Mouse (Mus musculus) MEL (cell line): ENCODE data around the gene Dpm2. TPM values are rescaled to one million over a fixed set of nuclear protein-coding genes. Genes with fewer than 3 reads are reported as not detected.

Experiments
- DNase-seq: peaks from one replicate; pipeline ENCODE4 v3.0.0; 2011; ENCODE audit warnings: low read depth, low spot score
- H3K27ac ChIP-seq: 2 replicates; pipeline ENCODE4 v1.5.1; 2012; ENCODE audit warnings: low read depth, mild to moderate bottlenecking, control low read depth, low read length, moderate library complexity; ENCODE audit not compliant: control insufficient read depth
- H3K27me3 ChIP-seq, 2 experiments: fragments of 150-350 bp in 1 of 2; sonication (generic) in 1 of 2; 2 replicates each; pipeline ENCODE4 v1.6.1; 2012; ENCODE audit warnings: low read length in 2 of 2, mild to moderate bottlenecking in 2 of 2, improper control_type of control experiment in 1 of 2, moderate library complexity in 1 of 2; ENCODE audit not compliant: insufficient read depth in 2 of 2, control insufficient read depth in 1 of 2
- H3K36me3 ChIP-seq, 2 experiments: 2 replicates each; pipeline ENCODE4 v1.6.1; 2012 to 2014; ENCODE audit warnings: low read length in 2 of 2, improper control_type of control experiment in 1 of 2, inconsistent platforms in 1 of 2, mild to moderate bottlenecking in 1 of 2; ENCODE audit not compliant: insufficient read depth in 2 of 2, control insufficient read depth in 1 of 2
- H3K4me1 ChIP-seq, 2 experiments: fragments of 150-350 bp in 1 of 2; sonication (generic) in 1 of 2; 2 replicates each; pipeline ENCODE4 v1.6.1; 2012; ENCODE audit warnings: low read length in 2 of 2, improper control_type of control experiment in 1 of 2, mild to moderate bottlenecking in 1 of 2; ENCODE audit not compliant: insufficient read depth in 2 of 2, control insufficient read depth in 1 of 2
- H3K4me3 ChIP-seq, 2 experiments: fragments of 150-350 bp in 1 of 2; sonication (generic) in 1 of 2; 2 replicates each; pipeline ENCODE4 v1.5.1; 2012; ENCODE audit warnings: low read depth in 2 of 2, low read length in 2 of 2, mild to moderate bottlenecking in 2 of 2, moderate library complexity in 2 of 2, control low read depth in 1 of 2, improper control_type of control experiment in 1 of 2; ENCODE audit not compliant: control insufficient read depth in 1 of 2, insufficient read depth in 1 of 2
- H3K79me2 ChIP-seq: 2 replicates; pipeline ENCODE4 v1.6.1; 2012; ENCODE audit warnings: mild to moderate bottlenecking, low read length, moderate library complexity; ENCODE audit not compliant: control insufficient read depth, poor library complexity, insufficient read depth
- H3K9ac ChIP-seq: 2 replicates; pipeline ENCODE4 v1.6.1; 2012; ENCODE audit warnings: low read depth, mild to moderate bottlenecking, control low read depth, low read length, moderate library complexity; ENCODE audit not compliant: control insufficient read depth, poor library complexity, severe bottlenecking
- H3K9me3 ChIP-seq: fragments of 150-350 bp; sonication (generic); replicated peaks from 2 replicates; pipeline ENCODE4 v1.6.1; 2012; ENCODE audit warnings: mild to moderate bottlenecking, low read length, improper control_type of control experiment, moderate library complexity; ENCODE audit not compliant: insufficient read depth
- BHLHE40 ChIP-seq: IDR thresholded peaks from 2 replicates; pipeline ENCODE4 v1.6.1; 2012; ENCODE audit warnings: low read depth, mild to moderate bottlenecking, inconsistent platforms, low read length, improper control_type of control experiment, borderline replicate concordance
- CTCF ChIP-seq, 3 experiments: IDR thresholded peaks in 2 of 3; conservative IDR thresholded peaks in 1 of 3; 2 replicates each; pipeline ENCODE4 v1.5.1; 2011 to 2012; ENCODE audit warnings: low read length in 3 of 3, low read depth in 2 of 3, mild to moderate bottlenecking in 2 of 3, improper control_type of control experiment in 1 of 3, inconsistent platforms in 1 of 3, mixed read lengths in 1 of 3, moderate library complexity in 1 of 3; ENCODE audit not compliant: control insufficient read depth in 1 of 3, insufficient read depth in 1 of 3, poor library complexity in 1 of 3, severe bottlenecking in 1 of 3
- E2F4 ChIP-seq: IDR thresholded peaks from 2 replicates; pipeline ENCODE4 v1.6.1; 2011; ENCODE audit warnings: low read depth, low read length, improper control_type of control experiment, borderline replicate concordance
- GABPA ChIP-seq: IDR thresholded peaks from 2 replicates; pipeline ENCODE4 v1.6.1; 2012; ENCODE audit warnings: low read depth, mild to moderate bottlenecking, inconsistent platforms, low read length, improper control_type of control experiment, moderate library complexity
- JUND ChIP-seq: IDR thresholded peaks from 2 replicates; pipeline ENCODE4 v1.6.1; 2011; ENCODE audit warnings: low read depth, mild to moderate bottlenecking, improper control_type of control experiment, low read length
- MAFK ChIP-seq: IDR thresholded peaks from 2 replicates; pipeline ENCODE4 v1.6.1; 2011; ENCODE audit warnings: low read depth, mild to moderate bottlenecking, low read length, improper control_type of control experiment, borderline replicate concordance
- MAX ChIP-seq: IDR thresholded peaks from 2 replicates; pipeline ENCODE4 v1.6.1; 2011; ENCODE audit warnings: low read length, improper control_type of control experiment
- MAZ ChIP-seq: IDR thresholded peaks from 2 replicates; pipeline ENCODE4 v1.6.1; 2012; ENCODE audit warnings: low read depth, mild to moderate bottlenecking, inconsistent platforms, low read length, improper control_type of control experiment
- MEF2A ChIP-seq: IDR thresholded peaks from 2 replicates; pipeline ENCODE4 v1.6.1; 2014; ENCODE audit warnings: low read depth, mild to moderate bottlenecking, inconsistent platforms, low read length, improper control_type of control experiment; ENCODE audit not compliant: poor library complexity, insufficient replicate concordance, severe bottlenecking; ENCODE audit errors: extremely low read depth
- MYB ChIP-seq: IDR thresholded peaks from 2 replicates; pipeline ENCODE4 v1.6.1; 2011; ENCODE audit warnings: mild to moderate bottlenecking, low read depth, low read length, improper control_type of control experiment
- NELFE ChIP-seq: IDR thresholded peaks from 2 replicates; pipeline ENCODE4 v1.6.1; 2011; ENCODE audit warnings: low read depth, low read length, improper control_type of control experiment
- POLR2AphosphoS5 ChIP-seq: IDR thresholded peaks from 2 replicates; pipeline ENCODE4 v1.6.1; 2012; ENCODE audit warnings: low read depth, borderline replicate concordance, mild to moderate bottlenecking, inconsistent platforms, low read length, moderate library complexity, mixed read lengths
- RAD21 ChIP-seq: IDR thresholded peaks from 2 replicates; pipeline ENCODE4 v1.6.1; 2011; ENCODE audit warnings: mild to moderate bottlenecking, low read depth, low read length, improper control_type of control experiment
- RCOR1 ChIP-seq: IDR thresholded peaks from 2 replicates; pipeline ENCODE4 v1.6.1; 2012; ENCODE audit warnings: low read depth, mild to moderate bottlenecking, inconsistent platforms, low read length, improper control_type of control experiment
- SIN3A ChIP-seq: IDR thresholded peaks from 2 replicates; pipeline ENCODE4 v1.6.1; 2012; ENCODE audit warnings: low read length, improper control_type of control experiment, inconsistent platforms
- SMC3 ChIP-seq: IDR thresholded peaks from 2 replicates; pipeline ENCODE4 v1.6.1; 2011; ENCODE audit warnings: low read depth, low read length, improper control_type of control experiment
- TAL1 ChIP-seq: IDR thresholded peaks from 2 replicates; pipeline ENCODE4 v1.6.1; 2012; ENCODE audit warnings: mild to moderate bottlenecking, inconsistent platforms, low read length, moderate library complexity, mixed read lengths
- TBP ChIP-seq: IDR thresholded peaks from 2 replicates; pipeline ENCODE4 v1.8.0; 2011; ENCODE audit warnings: low read depth, low read length, improper control_type of control experiment
- TCF12 ChIP-seq: IDR thresholded peaks from 2 replicates; pipeline ENCODE4 v1.6.1; 2014; ENCODE audit warnings: low read depth, mild to moderate bottlenecking, inconsistent platforms, low read length, improper control_type of control experiment, moderate library complexity
- UBTF ChIP-seq: IDR thresholded peaks from 2 replicates; pipeline ENCODE4 v1.6.1; 2012; ENCODE audit warnings: low read depth, mild to moderate bottlenecking, inconsistent platforms, low read length, improper control_type of control experiment, moderate library complexity, borderline replicate concordance; ENCODE audit not compliant: insufficient read depth
- USF2 ChIP-seq, 2 experiments: IDR thresholded peaks; 2 replicates each; pipeline ENCODE4 v1.6.1; 2011 to 2012; ENCODE audit warnings: improper control_type of control experiment in 2 of 2, low read length in 2 of 2, borderline replicate concordance in 1 of 2, inconsistent platforms in 1 of 2, low read depth in 1 of 2, mild to moderate bottlenecking in 1 of 2; ENCODE audit not compliant: insufficient read depth in 1 of 2
- ZC3H11A ChIP-seq: IDR thresholded peaks from 2 replicates; pipeline ENCODE4 v1.6.1; 2012; ENCODE audit warnings: low read depth, mild to moderate bottlenecking, inconsistent platforms, low read length, improper control_type of control experiment
- ZMIZ1 ChIP-seq: IDR thresholded peaks from 2 replicates; pipeline ENCODE4 v1.6.1; 2012; ENCODE audit warnings: low read depth, mild to moderate bottlenecking, inconsistent platforms, low read length, improper control_type of control experiment, moderate library complexity
- polyA plus RNA-seq, 2 experiments: library from polyadenylated mRNA; stranded (reverse) in 1 of 2; unstranded in 1 of 2; fragments of >175 nt in 1 of 2; fragments of >200 nt in 1 of 2; gene quantifications; 2 replicates each; pipeline versions ENCODE4 v1.2.1 to v1.2.4; 2012; ENCODE audit warnings: low replicate concordance in 2 of 2, low read depth in 1 of 2; ENCODE audit not compliant: insufficient read length in 2 of 2, insufficient read depth in 1 of 2, missing spikeins in 1 of 2
- total RNA-seq: library from RNA; depleted of rRNA; stranded (reverse); fragments of 300-350 nt; gene quantifications from 2 replicates; pipeline ENCODE4 v1.2.3, GENCODE M21; 2012

Dpm2 gene
- total and polyA plus RNA-seq, 3 experiments, result 45.8 to 109 TPM; not detected in 1

GRCm38 (mm10) chr2:32566536-32567063, 4.1 kb upstream of the Dpm2 start:
- no peak overlapping the region for H3K4me3 ChIP-seq
- H3K27ac ChIP-seq, result no peak overlapping the region
- TF ChIP-seq CTCF (IDR thresholded peaks at IDR 0.05 in 2 of 3, conservative IDR thresholded peaks at IDR 0.05 in 1 of 3; ENCODE audit: control insufficient read depth in 1 of 3, insufficient read depth in 1 of 3, low read depth in 2 of 3, low read length in 3 of 3, poor library complexity in 1 of 3, severe bottlenecking in 1 of 3) (peak; percentile 77 to 98 (median 94)), SMC3 (peak; percentile 89), ZC3H11A (peak; percentile 94), POLR2AphosphoS5 (no peak), RAD21 (peak; percentile 98)
- peaks cover under 1 to 3% of the 10 kb centered on the region in 2 experiments; a peak in 2 of 4 replicates for H3K4me1 ChIP-seq
- H3K36me3 ChIP-seq, result peaks cover 0 to 2% of the 10 kb centered on the region in 2 experiments; a peak in 1 of 4 replicates
- peak; percentile 84 for DNase-seq
- H3K9me3 ChIP-seq, result no peaks in the 10 kb centered on the region
- no peaks in the 10 kb centered on the region for H3K27me3 ChIP-seq
- no peak overlapping the region for H3K9ac ChIP-seq
- H3K79me2 ChIP-seq, result peaks cover 9% of the 10 kb centered on the region

- no peak overlapping the region for H3K4me3 ChIP-seq
- H3K79me2 ChIP-seq, result peaks cover 15% of the 10 kb centered on the region
- H3K27me3 ChIP-seq, result no peaks in the 10 kb centered on the region
- H3K4me1 ChIP-seq, result peaks cover 3 to 7% of the 10 kb centered on the region in 2 experiments; a peak in 2 of 4 replicates
- peaks cover 0 to 6% of the 10 kb centered on the region in 2 experiments; a peak in 1 of 4 replicates for H3K36me3 ChIP-seq
- no peak overlapping the region for H3K27ac ChIP-seq
- no peak overlapping the region for H3K9ac ChIP-seq
- no peak for TF ChIP-seq MAFK
- TF ChIP-seq TAL1, result no peak
- TF ChIP-seq UBTF, result no peak
- TF ChIP-seq TCF12, result no peak
- TF ChIP-seq E2F4, result no peak
- TF ChIP-seq SIN3A, result no peak
- TF ChIP-seq MEF2A, result no peak
- no peak for TF ChIP-seq BHLHE40
- no peak for TF ChIP-seq TBP
- TF ChIP-seq, all 39 proteins: peak for 0
- no peaks in the 10 kb centered on the region for H3K9me3 ChIP-seq
- no peak for DNase-seq
Measured at GRCm38 (mm10) chr2:32568149-32568548, 2.5 kb upstream of the Dpm2 start.

- Histone ChIP-seq H3K9ac (no peak overlapping the region), H3K9me3 (no peaks in the 10 kb centered on the region), H3K27me3 (no peaks in the 10 kb centered on the region), H3K79me2 (peaks cover 15% of the 10 kb centered on the region), H3K36me3 (peaks cover 0 to 6% of the 10 kb centered on the region in 2 experiments; a peak in 1 of 4 replicates), H3K27ac (no peak overlapping the region), H3K4me1 (peaks cover 3 to 7% of the 10 kb centered on the region in 2 experiments; a peak in 2 of 4 replicates), H3K4me3 (no peak overlapping the region)
- no peak for DNase-seq
- TF ChIP-seq MAZ (no peak), GABPA (no peak), MYB (no peak), ZMIZ1 (no peak), USF2 (IDR thresholded peaks at IDR 0.05; ENCODE audit: borderline replicate concordance in 1 of 2, insufficient read depth in 1 of 2, low read depth in 1 of 2, low read length in 2 of 2) (no peak), MAX (no peak), JUND (no peak), RCOR1 (no peak), BHLHE40 (no peak), NELFE (no peak), E2F4 (no peak)
Measured at GRCm38 (mm10) chr2:32568941-32569340, 1.7 kb upstream of the Dpm2 start.
